Mouse (Mus musculus): ENCODE data around the gene Get4.
A peak's percentile ranks its signal among the peaks of the same experiment; 100 is the strongest.

Gene Get4

GRCm38 (mm10) chr5:139241022-139241761, 10.9 kb upstream of the Get4 start:
- no peak for DNase-seq (ENCODE audit: low spot score in 2 of 2)

DNA sequence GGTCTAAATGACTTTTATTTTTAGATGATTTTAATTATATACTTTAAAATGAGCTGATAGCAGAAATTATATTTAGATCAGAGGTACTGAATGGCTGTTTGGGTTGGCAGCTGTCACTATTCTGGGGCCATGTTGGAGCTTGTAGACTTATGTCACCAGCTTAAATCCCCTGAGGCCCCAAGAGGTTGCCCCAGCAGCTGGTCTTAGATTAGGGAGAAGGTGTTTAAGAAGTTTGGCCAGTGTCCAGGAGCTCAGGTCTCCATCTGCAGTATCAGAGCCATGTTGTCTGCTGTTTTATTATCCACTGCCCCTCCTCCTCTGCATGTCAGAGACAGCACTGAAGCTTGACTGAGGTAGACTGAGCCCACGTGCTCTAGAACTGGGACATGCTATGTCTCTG, 8.7 kb upstream of the Get4 start:
- no peak for DNase-seq (ENCODE audit: low spot score in 2 of 2)

DNA sequence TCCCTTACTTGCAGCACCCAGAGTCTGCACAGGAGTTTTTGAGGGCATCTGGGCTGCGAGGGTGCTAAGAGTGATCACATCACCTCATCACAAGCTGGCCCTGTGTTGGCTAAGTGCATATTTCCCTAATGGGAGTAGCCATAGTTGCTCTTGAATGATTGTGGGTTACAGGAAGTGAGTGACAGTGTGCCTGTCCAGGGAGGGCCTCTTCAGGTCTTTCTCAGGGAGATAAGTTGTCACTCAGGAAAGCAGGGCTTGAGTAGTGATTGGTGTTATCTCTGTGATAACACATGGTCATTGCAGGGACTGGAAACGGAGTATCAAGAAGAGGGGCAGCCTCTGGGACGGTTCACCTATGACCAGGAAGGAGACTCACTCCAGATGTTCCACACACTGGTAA, 4.4 kb upstream of the Get4 start:
- no peak for DNase-seq (ENCODE audit: low spot score in 2 of 2)

DNA sequence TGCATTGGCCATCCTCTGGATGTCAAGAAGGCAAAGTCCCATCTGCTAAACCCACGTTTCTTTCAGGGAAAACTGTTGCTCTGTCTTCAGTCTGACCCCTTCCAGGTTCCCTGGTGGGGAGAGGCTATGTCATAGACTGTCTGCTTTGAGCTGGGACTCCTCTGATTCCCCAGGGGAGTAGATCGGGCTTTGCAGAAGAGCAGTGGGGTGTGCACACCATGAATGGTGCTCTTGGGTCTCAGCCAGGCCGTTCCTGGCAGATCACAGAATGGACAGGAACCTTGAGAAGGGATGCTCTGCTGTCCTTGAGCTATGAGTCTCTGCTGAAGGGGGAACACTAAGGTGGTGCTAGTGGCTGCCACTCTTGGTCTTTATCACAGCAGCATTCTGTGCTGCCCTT, 3.3 kb upstream of the Get4 start:
- DNase-seq (ENCODE audit: low spot score in 2 of 2), result peak in 1 of 2 experiments; percentile 31

GRCm38 (mm10) chr5:139251279-139251678, 845 bp upstream of the Get4 start:
- no peak for DNase-seq (ENCODE audit: low spot score in 2 of 2)

DNA sequence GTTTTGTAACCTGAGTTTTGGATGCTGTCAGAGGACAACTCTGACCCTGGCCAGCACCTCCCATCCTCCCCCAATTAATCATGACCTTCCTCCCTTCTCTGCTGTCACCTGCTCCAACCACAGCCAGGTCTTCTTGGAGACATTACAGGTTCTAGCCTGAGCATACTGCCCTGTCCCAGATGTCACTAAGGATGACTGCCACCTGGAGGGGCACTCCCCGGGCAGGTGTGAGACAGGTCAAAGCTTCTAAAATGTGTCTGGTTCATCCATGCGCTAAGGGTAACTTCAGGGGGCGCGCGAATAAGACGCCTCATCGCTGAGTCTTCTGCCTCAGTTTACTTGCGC, 416 bp upstream of the Get4 start:
- DNase-seq (ENCODE audit: low spot score in 2 of 2), result no peak

DNA sequence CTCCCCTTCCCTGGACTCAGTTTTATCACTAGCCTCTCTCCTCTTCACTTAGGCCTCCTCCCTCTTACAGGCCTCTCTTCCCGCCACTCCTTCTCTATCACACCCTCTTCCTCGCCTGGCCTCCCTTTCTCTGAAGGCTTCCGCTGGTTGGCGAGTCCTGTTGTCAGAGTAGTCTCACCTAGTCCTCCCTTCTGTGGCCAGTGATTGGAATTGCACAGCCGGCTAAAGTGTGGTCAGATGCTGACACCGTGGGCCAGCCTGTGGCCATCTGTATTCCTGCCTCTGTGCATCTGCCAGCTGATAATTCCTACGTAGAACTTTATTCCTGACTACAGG, 754 bp downstream of the Get4 start:
- DNase-seq (ENCODE audit: low spot score in 2 of 2), result peak in 1 of 2 experiments; percentile 60

DNA sequence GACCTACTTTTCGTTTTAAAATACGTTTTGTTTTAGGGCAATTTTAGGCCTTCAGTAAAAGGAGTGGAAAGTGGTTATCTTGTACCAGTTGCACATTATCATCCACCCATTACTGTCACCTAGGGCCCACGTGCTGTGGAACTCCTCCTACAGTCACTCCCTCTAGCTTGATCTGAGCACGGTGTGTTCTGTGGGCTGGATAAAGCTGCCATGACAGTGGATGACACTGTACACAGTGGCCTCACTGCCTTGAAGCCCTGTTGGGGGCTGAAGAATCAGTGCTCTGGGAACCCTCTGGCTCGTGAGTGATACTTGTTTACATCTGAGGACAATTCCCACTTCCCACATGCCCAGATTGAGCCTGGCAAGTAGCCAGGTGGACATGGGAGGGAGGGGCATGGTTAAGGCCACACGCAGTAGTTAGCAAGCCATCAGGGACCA, 1.2 kb downstream of the Get4 start:
- DNase-seq (ENCODE audit: low spot score in 2 of 2), result peak; percentile 43 to 58

DNA sequence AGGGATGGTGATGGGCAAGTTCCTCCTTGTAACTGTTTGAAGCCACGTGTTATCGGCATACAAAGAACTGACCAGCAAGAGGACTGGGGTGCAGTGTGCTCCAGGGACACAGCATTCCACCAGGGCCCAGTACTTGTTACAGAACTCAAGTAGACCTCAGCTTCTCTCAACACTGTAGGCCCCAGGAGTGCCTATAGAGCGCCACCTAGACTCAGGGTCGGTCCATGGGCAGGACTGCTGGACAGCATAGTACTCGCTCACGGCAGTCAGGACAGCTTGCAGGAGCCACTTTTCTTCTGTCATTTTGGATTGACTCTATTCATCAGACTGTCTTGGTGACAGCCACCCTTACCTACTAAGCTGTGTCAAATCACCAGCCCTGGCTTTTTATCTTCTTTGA, 2.8 kb downstream of the Get4 start:
- DNase-seq (ENCODE audit: low spot score in 2 of 2), result no peak

DNA sequence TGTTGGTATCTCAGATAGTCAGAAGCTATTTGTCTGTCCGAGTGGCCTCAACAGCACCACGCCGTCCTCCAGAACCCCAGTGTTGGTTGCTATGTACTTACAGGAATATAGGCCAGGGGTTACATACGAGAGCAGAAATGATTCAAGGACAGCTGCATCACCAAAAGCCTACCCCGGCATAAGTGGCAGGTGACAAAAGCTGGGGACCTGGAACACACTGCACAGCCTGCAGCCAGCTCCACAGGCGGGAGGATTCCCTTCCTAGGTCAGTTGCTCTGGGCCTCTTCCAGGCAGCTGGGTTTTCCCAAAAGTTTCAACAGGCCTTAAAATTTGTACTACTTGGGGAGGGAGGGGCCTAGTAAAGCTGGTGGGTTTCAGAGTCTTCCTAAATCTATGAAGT, 3.7 kb downstream of the Get4 start:
- DNase-seq (ENCODE audit: low spot score in 2 of 2), result no peak

DNA sequence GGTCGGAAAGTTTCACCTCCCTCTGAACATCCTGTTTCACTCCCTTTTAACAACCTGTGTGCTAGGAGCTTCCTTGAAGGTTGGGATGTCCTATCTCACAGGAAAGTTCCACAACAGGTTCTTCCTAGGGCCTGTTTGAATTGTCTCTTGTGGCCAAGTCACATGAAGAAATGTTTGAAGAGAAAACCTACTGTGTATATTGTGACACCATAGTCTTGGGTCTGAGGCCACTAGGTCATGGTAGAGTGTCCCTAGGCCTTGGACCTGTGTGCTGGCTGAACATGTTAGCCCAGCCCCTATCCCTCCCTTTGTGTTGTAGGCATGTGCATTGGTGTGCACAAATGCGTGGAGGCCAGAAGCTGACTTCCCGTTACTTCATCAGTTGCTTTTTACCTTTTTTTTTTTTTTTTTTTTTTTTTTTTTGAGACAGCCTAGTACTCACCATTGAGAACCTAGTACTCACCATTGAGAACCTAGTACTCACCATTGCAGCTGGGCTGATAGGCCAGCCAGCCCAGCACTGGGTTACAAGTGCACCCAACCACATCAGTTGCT, 4.2 kb downstream of the Get4 start:
- DNase-seq (ENCODE audit: low spot score in 2 of 2), result no peak

DNA sequence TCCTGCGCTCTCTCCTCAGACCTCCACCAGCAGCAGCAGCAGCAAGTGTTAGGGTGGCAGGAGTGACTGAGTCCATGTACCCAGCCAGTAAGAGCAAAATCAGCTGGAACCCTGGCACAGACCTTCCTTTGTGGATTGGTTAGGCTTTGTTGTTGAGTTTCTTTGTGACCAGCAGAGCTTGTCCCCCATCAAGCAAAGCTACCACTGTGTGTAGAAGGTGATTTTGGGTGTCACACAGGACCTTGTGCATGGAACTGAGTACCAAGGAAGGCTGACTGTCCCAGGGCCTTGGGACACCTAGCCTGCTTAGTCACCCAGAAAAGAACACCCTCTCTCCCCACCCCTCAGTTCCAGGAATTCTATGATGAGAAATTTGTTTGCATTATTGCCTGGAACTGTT, 5.1 kb downstream of the Get4 start:
- DNase-seq (ENCODE audit: low spot score in 2 of 2), result no peak

GRCm38 (mm10) chr5:139257818-139258217, 5.7 kb downstream of the Get4 start:
- no peak for DNase-seq (ENCODE audit: low spot score in 2 of 2)

DNA sequence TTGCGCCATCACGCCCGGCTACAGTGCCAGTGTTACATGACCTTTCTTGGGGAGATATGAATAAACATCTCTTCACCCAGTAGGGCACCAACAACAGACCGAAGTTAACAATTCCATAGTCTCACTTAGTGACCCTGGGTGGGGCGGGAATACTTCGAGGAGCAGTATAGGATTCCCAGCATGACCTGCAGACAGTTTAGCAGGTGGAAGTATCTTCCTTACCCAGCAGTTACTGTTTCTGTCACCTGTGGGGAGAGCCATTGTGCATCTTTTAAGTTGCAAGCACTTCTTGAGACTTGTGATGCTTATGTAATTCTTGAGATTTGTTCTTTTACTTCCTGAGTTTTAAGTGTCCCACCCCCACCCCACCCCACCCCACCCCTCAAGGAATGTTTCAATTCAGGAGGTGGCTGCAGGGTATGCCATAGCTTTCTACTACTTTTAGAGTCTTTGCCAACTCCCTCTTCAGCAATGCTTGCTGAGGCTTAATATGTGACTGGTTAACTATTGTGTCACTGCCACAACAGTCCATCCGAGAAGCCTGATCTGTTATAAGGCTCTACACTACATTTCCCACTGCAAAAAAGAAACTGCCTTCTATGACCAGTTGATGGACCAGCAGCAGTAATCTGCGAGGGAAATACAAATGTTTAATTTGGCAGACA, 6.4 kb downstream of the Get4 start:
- no peak for DNase-seq (ENCODE audit: low spot score in 2 of 2)

DNA sequence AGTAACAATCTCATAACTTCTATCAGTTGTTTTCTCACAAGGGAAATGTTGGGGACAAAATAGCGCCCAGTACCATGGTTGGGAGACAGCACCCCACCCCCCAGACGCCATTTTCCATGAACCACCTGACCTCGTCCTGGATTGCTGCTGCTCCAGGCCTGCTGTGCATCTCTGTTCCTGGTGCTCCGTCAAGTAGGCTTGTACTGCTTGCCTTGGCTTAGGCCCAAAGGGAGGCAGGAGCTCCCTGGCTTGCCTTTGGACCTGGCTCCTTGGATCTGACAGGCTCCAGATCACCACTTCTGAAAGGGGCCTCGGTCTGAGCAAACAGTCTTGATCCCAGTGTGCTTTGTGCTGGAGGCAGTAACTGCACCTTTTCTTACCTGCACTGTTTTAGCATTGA, 7.7 kb downstream of the Get4 start:
- DNase-seq (ENCODE audit: low spot score in 2 of 2), result no peak

GRCm38 (mm10) chr5:139261403-139261802, 9.3 kb downstream of the Get4 start:
- no peak for DNase-seq (ENCODE audit: low spot score in 2 of 2)

DNA sequence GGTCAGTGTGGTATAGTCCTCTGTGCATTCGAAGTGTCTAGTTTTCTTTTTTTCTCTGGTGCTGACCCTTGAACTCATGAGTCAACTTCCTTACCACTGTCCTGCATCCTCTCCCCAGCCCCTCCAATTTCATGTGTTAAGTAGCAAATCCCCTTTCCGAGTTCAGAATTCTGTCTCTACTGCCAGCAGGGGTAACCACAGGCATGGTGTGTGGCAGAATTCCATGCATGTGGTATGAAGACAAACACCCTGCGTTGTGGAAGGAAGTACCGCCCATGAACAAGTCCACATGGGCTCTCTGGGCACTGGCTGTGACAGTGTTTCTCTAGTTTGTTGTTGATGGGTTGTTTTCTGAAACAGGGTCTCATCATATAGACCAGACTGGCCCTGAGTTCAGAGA, 15.5 kb downstream of the Get4 start:
- no peak for DNase-seq (ENCODE audit: low spot score in 2 of 2)

- DNase-seq (ENCODE audit: low spot score in 2 of 2), result no peak
Observed at GRCm38 (mm10) chr5:139270806-139271521, 18.8 kb downstream of the Get4 start.

DNA sequence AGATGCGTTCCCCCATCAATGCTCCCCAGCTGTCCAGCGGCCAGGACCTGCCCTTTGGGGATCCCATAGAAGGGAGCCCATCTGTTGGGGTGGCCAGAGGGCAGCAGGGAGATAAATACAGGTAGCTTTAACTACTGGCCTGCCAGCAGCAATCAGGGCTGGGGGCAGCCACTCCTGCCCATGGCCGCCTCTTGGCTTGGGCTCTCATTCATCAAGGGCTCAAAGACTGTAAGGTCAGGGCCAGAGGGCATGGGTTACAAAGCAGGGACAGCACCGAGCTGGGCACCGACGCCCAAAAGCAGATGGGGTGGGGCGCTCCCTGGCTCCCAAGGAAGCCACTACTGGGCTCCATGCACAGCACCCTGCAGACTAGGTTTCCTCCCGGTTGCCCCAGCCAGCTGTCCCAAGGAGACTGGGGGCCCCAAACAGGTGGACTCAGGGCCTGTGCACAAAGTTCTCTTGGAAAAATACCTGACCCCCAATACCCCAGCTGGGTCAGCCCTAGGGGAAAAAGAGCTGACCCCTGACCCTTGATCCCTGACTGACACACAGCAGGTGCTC, 19.9 kb downstream of the Get4 start:
- DNase-seq (ENCODE audit: low spot score in 2 of 2), result no peak

DNA sequence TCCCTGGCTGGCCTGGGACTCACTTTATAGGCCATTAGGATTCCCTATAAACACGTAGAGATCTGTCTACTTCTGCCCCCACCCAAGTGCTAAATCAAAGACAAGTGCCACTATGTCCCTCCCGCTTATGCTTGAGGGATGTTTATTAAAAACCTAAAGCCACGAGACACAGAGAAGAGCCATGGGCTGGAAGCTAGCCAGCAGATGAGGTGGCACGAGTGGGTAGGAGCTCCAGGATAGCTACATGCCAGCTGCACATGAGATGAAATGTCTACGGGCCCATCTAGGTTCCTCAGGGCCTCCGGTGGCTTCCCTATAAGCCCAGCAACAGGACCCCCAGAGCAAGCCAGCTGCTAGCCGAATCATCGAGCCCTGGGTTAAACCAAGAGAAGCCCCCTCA, 25.2 kb downstream of the Get4 start:
- peak in 1 of 2 experiments; percentile 66 for DNase-seq (ENCODE audit: low spot score in 2 of 2)

- DNase-seq (ENCODE audit: low spot score in 2 of 2), result no peak
Observed at GRCm38 (mm10) chr5:139281373-139282112, 29.4 kb downstream of the Get4 start.

DNA sequence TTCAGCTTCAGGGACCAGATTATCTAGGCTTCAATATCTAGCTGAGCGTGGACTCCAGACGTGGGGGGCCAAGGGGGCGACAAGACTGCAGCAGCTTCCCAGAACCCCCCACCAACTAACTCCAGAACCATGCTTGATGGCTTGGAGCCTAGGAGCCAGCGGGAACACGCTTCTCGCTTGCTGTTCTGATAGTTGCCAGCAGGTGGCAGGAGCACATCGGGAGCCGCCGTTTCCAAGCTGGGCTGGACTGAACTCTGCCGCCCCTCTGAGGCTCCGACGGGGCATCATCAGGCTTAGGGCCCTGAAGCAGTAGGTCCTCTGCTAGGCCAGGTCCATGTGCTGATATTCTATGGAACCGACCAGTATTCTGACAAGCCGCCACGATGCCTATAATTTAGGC, 30.1 kb downstream of the Get4 start:
- peak; percentile 84 to 89 for DNase-seq (ENCODE audit: low spot score in 2 of 2)
